Mouse (Mus musculus) layer of hippocampus, adult 18-20 months (tissue): ENCODE measurements at regions not wholly inside any gene's neighbourhood (a gene's known extent, or its start where the extent isn't known, plus 50 kb on each side); places are given as distances from the start of the nearest gene placed in this dataset.

Experiments
- DNase-seq, 2 experiments: peaks; one replicate each; pipeline ENCODE4 v3.0.0; 2022; ENCODE audit warnings: low spot score in 2 of 2

GRCm38 (mm10) chr13:45275391-45275790 is 114.2 kb upstream of the Mylip start:
- DNase-seq, result no peak

GRCm38 (mm10) chr13:45277842-45278416 is 111.6 kb upstream of the Mylip start:
- no peak for DNase-seq

GRCm38 (mm10) chr13:45281106-45281505 is 108.4 kb upstream of the Mylip start:
- no peak for DNase-seq

- DNase-seq, result no peak
Observed at GRCm38 (mm10) chr13:45286651-45287050, 102.9 kb upstream of the Mylip start.

DNA sequence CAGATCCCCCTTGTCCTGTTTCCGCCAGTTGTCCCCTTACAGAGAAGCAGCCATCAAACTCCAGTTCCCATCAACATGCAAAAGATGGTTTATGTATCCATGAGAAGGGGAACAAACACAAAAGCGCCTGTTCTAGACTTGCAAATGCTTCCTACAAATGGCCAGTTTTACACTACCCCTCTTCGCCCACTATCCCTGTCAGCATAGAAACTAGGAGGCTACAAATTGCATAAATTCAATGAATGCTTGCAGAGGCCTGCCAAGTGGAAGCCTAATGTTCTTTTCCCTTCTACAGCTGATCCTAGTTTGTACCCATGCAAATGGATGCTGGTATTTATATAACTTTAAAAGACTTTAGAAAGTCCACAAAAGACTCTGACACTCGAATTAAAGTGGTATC is 102.3 kb upstream of the Mylip start:
- no peak for DNase-seq

DNA sequence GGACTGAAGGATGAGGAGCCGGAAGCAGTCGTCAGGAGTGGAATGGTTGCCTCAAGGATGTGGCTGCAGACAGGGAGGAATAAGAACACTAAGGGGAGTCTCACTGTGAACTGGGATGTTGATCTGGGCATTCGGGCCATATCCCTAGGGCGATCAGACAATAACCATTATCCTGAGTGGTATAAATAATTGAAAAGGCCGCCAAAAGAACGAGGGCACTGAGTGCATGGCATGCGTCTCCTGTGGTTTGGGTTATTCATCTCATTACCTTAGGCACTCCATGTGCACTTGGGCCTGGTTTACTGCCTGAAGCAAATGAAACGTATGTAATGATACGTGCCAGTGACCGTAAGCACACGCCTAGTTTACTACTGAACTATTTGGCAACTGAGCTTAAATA is 99.6 kb upstream of the Mylip start:
- DNase-seq, result no peak

DNA sequence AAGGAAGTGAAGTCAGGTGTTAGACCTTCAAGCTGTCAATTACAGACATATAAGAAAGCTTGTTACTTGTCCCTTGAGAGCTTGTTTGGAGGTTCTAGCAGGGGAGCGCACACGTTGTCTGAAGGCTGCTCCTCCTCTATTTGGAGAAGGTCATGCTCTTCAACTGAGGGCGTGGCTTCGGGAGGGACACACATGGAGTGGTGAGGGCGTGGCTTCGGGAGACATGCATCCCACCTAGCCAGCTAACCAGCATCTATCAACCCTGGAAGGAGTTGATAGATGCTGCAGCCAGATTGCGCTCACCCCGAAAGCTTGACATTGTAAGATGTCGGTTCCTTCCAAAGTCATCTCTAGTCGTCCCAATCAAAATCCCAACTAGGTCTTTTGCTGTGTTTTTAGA is 94.9 kb upstream of the Mylip start:
- no peak for DNase-seq

DNA sequence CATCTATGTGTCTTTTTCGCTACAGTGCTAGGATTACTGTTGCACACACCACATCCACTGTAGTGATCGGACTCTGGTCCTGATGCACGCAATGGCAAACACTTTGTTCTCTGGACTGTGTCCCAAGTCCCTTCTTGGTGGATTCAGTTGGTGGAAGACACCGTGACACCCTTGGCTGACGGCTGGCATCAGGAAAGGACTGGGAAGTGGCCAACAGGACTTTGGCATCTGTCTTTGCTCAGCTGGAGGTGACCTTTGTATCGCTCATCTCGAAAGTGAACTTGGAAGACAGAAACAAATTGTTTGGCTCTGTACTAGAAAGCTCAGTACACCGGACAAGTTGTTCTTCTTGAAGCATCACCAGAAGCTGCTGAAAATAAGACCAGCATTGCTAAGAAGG is 88.9 kb upstream of the Mylip start:
- DNase-seq, result no peak

GRCm38 (mm10) chr13:45301191-45301905 is 88.2 kb upstream of the Mylip start:
- no peak for DNase-seq

DNA sequence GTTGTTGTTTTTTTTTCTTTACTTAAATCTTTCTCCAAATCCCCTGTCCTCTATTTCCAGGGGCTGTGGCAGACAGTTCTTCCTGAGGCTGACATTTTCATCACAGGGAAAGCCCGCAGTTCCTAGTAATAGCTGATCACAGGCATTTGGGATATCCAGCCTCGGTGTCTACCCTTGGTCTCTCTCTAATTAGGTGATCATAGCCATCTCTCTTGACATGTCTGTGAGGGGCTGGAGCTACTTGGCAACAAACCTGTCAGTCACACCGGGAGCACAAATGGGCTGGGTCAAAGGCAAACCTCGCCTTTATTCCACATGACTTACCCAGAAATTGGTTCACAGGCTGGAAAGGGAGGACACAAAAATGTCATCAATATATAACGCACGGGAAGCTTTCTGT is 86.7 kb upstream of the Mylip start:
- DNase-seq, result no peak

GRCm38 (mm10) chr13:45306177-45306576 is 83.4 kb upstream of the Mylip start:
- DNase-seq, result no peak

DNA sequence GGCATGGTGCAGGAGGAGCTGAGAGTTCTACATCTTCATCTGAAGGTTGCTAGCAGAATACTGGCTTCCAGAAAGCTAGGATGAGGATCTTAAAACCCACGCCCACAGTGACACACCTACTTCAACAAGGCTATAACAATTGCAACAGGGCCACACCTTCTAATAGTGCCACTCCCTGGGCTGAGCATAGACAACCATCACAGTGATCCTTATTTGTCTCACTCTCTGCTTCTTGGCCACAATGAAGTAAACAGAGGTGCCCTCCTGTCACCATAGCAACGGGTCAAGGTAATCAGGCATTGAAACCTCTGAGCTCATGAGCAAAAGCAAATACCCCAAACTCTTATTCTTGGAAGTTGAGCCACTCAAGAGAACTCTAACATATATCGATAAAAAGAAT is 82.3 kb upstream of the Mylip start:
- DNase-seq, result no peak

GRCm38 (mm10) chr13:45319646-45320045 is 69.9 kb upstream of the Mylip start:
- no peak for DNase-seq

- DNase-seq, result peak in 1 of 2 experiments; percentile 22
Observed at GRCm38 (mm10) chr13:45325736-45326293, 63.7 kb upstream of the Mylip start.

DNA sequence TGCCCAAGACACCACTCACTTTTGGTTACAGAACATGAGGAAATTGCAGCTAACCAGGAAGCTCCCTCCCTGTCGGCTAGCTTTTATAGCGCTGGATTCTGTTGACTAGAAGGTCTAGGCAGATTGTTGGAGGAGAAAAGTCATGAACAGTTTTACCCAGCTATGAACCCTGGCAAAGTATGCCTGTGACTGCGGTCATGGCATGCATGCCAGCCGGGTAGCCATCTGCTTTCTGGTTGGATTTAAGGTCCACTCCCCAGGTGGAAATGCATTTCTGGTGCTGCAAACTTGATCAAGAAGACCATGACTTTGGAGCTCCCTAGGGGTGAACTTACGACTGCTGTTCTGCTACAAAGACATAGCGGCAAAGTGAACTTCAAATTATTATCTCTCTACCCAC is 62.8 kb upstream of the Mylip start:
- DNase-seq, result no peak

DNA sequence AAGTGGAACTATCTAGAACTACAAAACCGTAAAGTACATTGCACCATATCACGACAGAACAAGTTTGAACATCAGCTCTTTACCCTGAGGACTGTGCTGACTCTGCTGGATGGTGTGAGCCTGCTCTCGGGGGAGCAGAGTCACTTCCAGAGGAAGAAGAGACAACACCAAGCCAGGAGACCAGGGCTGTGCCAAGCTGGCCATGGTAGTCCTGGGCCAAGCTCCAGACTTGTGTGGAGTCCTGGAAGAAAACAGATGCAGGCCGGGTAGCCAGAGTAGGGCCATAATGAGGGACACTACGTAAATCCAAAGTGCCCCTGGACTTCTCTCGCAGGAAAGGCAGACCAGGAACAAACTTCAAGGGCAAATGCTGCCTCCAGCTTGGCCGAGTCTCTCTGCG is 59.0 kb upstream of the Mylip start:
- no peak for DNase-seq

DNA sequence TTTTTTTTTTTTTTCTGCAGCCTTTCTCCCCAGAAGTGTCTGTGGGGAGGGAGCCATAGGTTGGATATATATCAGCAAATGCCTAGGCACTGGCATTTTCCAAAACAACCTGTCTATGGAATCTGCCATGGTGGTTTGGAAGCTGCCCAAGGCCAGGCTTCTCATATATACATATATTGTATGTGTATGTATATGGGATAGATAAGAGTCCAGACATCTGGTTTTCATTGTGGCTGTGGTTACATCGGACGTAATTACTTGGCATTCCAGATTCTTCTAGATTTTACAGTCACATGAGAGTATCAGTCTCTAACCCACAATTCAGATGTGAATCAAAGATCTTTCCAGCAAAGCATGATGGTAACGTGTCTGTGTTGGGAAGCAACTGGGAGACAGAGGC is 57.5 kb upstream of the Mylip start:
- no peak for DNase-seq

DNA sequence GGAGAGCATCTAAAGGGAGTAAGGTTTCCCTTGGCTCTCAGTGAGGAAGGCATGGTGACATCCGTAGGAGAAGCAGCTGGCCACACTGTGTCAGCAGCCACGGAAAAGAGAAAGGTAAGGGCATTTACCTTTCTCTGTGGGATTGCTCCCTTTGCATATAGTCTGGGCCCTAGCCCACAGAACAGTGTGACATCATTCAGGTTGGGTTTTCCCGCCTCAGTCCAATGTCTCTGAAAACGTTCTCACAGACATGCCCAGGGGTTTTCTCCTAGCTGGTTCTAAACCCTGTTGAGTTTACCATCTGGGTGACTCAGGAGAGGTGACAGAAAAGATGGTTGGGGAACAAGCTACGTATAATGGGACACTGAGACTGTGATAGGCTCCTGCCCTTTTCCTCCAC is 55.9 kb upstream of the Mylip start:
- DNase-seq, result no peak
